Mouse (Mus musculus) bone marrow, adult 2 months (tissue): ENCODE measurements around the gene Pip4k2b. TPM values are rescaled to one million over a fixed set of nuclear protein-coding genes. Genes with fewer than 3 reads are reported as not detected.
A peak's percentile ranks its signal among the peaks of the same experiment; 100 is the strongest.

ENCODE experiments used
- H3K27ac ChIP-seq: fragments of 200-500 bp; 2 replicates; pipeline ENCODE4 v1.5.1; 2012; ENCODE audit warnings: low read depth, mild to moderate bottlenecking, control low read depth, inconsistent platforms, low read length; ENCODE audit not compliant: control insufficient read depth, poor library complexity, insufficient read depth
- H3K4me1 ChIP-seq: fragments of 200-500 bp; 2 replicates; pipeline ENCODE4 v1.6.1; 2011; ENCODE audit warnings: low read length; ENCODE audit not compliant: control insufficient read depth, insufficient read depth
- H3K4me3 ChIP-seq: fragments of 200-500 bp; replicated peaks from 2 replicates; pipeline ENCODE3; 2011; ENCODE audit warnings: mild to moderate bottlenecking, low read depth, low read length, control low read depth; ENCODE audit not compliant: control insufficient read depth
- CTCF ChIP-seq: fragments of 200-500 bp; IDR thresholded peaks from 2 replicates; pipeline ENCODE4 v1.5.1; 2011; ENCODE audit warnings: low read length, control low read depth; ENCODE audit not compliant: control insufficient read depth, insufficient read depth
- POLR2A ChIP-seq: fragments of 200-500 bp; IDR thresholded peaks from 2 replicates; pipeline ENCODE4 v1.6.1; 2011; ENCODE audit warnings: low read depth, mild to moderate bottlenecking, control low read depth, low read length, borderline replicate concordance; ENCODE audit not compliant: control insufficient read depth
- WGBS: fragments of 180-500 bp; shearing (Covaris S2); methylation state at CpG from one replicate; pipeline ENCODE4 v1.1.7; 2018; 5-methylcytosine and 5-hydroxymethylcytosine counted together
- polyA plus RNA-seq: library from polyadenylated mRNA; stranded (reverse); fragments of >200 nt; gene quantifications from 2 replicates; pipeline ENCODE4 v1.2.4, GENCODE M21; 2011; ENCODE audit warnings: low replicate concordance; ENCODE audit not compliant: missing spikeins, insufficient read depth, insufficient read length

The Pip4k2b gene
- polyA plus RNA-seq, 1 experiment: 11.7 TPM

- 74% methylated on average over 11 of the region's 11 CpGs for WGBS
- H3K27ac ChIP-seq: no peak overlapping the region
- no peaks in the 10 kb centered on the region; the same call in 1 of the 2 replicates for H3K4me1 ChIP-seq
- H3K4me3 ChIP-seq: no peak overlapping the region
- no peak for TF ChIP-seq POLR2A
- no peak for TF ChIP-seq CTCF
Observed at GRCm38 (mm10) chr11:97697199-97697890, 47.2 kb downstream of the Pip4k2b start.

GRCm38 (mm10) chr11:97696669-97697068, 47.8 kb downstream of the Pip4k2b start:
- TF ChIP-seq POLR2A: no peak
- no peak for TF ChIP-seq CTCF
- Histone ChIP-seq H3K27ac (no peak overlapping the region), H3K4me1 (no peaks in the 10 kb centered on the region; the same call in 1 of the 2 replicates), H3K4me3 (no peak overlapping the region)
- WGBS: 89% methylated on average over 8 of the region's 8 CpGs

- 75% methylated on average over 9 of the region's 9 CpGs for WGBS
- no peak for TF ChIP-seq POLR2A
- TF ChIP-seq CTCF: no peak
- Histone ChIP-seq H3K4me1 (no peaks in the 10 kb centered on the region; the same call in 1 of the 2 replicates), H3K4me3 (no peak overlapping the region), H3K27ac (no peak overlapping the region)
Observed at GRCm38 (mm10) chr11:97695712-97696401, 48.6 kb downstream of the Pip4k2b start.

GRCm38 (mm10) chr11:97694921-97695711, 49.4 kb downstream of the Pip4k2b start:
- Histone ChIP-seq H3K4me1 (no peaks in the 10 kb centered on the region), H3K27ac (no peak overlapping the region), H3K4me3 (no peak overlapping the region)
- TF ChIP-seq POLR2A: no peak
- TF ChIP-seq CTCF: no peak
- 91% methylated on average over 17 of the region's 17 CpGs for WGBS

GRCm38 (mm10) chr11:97694435-97694834, 50.1 kb downstream of the Pip4k2b start:
- 76% methylated on average over 4 of the region's 4 CpGs for WGBS
- TF ChIP-seq CTCF: no peak
- TF ChIP-seq POLR2A: no peak

GRCm38 (mm10) chr11:97689861-97690260, 54.6 kb downstream of the Pip4k2b start:
- no peaks in the 10 kb centered on the region; the same call in 1 of the 2 replicates for H3K4me1 ChIP-seq
- TF ChIP-seq CTCF (peak; percentile 88), POLR2A (no peak)
- H3K4me3 ChIP-seq: no peak overlapping the region
- WGBS: 27% methylated on average over 10 of the region's 10 CpGs
- H3K27ac ChIP-seq: no peak overlapping the region

More at GRCm38 (mm10) chr11:97694435-97694834, 50.1 kb downstream of the Pip4k2b start:
- Histone ChIP-seq H3K27ac (no peak overlapping the region), H3K4me1 (no peaks in the 10 kb centered on the region), H3K4me3 (no peak overlapping the region)

- TF ChIP-seq POLR2A: no peak
- no peak for TF ChIP-seq CTCF
- WGBS: 89% methylated on average over 3 of the region's 3 CpGs
- Histone ChIP-seq H3K27ac (no peak overlapping the region), H3K4me3 (no peak overlapping the region), H3K4me1 (peaks cover 4% of the 10 kb centered on the region)
Observed at GRCm38 (mm10) chr11:97687061-97687460, 57.4 kb downstream of the Pip4k2b start.
